Mouse (Mus musculus) neutrophil, adult 59 days (primary cell): ENCODE measurements around the gene AC129217.1. TPM values are rescaled to one million over a fixed set of nuclear protein-coding genes. Genes with fewer than 3 reads are reported as not detected.

Experiments used
- total RNA-seq, 2 experiments: library from RNA; stranded (reverse); gene quantifications; 1 replicate in 1 of 2; 2 replicates in 1 of 2; pipeline ENCODE4 v1.2.4; 2023

AC129217.1 gene
- total RNA-seq, 2 experiments from 2014 or later = 3.5 to 7.8 TPM

Other genes with a start within 250 kb of the AC129217.1 start
- gene Slc22a8, start 238.5 kb upstream of the AC129217.1 start, total RNA-seq = not detected
- gene Slc22a6, start 211.7 kb upstream of the AC129217.1 start, total RNA-seq = not detected
- under 1 TPM; 0.22 to 0.57 TPM for gene Chrm1, start 166.0 kb upstream of the AC129217.1 start, total RNA-seq
- gene Slc3a2, start 106.4 kb upstream of the AC129217.1 start, total RNA-seq = 100 to 1,000 TPM; 121 to 124 TPM
- 10 to 100 TPM; 20.6 to 29.3 TPM for gene Wdr74, start 93.9 kb upstream of the AC129217.1 start, total RNA-seq
- 1 to 10 TPM in 1 of 2 experiments, not detected in 1; 2.8 TPM for gene 1700092M07Rik, start 89.1 kb upstream of the AC129217.1 start, total RNA-seq
- 100 to 1,000 TPM; 125 to 152 TPM for gene Stx5a, start 88.4 kb upstream of the AC129217.1 start, total RNA-seq
- gene Nxf1, start 72.7 kb upstream of the AC129217.1 start, total RNA-seq = 100 to 1,000 TPM; 133 to 147 TPM
- gene Tmem223, start 58.8 kb upstream of the AC129217.1 start, total RNA-seq = 10 to 100 TPM; 20.5 to 24.1 TPM
- gene Tmem179b, start 55.3 kb upstream of the AC129217.1 start, total RNA-seq = 10 to 100 TPM; 75.5 to 83.0 TPM
- 10 to 100 TPM; 11.3 to 11.5 TPM for gene Taf6l, start 43.4 kb upstream of the AC129217.1 start, total RNA-seq
- 10 to 100 TPM; 45.1 to 45.9 TPM for gene Polr2g, start 31.2 kb upstream of the AC129217.1 start, total RNA-seq
- gene Zbtb3, start 27.2 kb upstream of the AC129217.1 start, total RNA-seq = under 1 TPM; 0.79 to 0.98 TPM
- gene Ttc9c, start 10.4 kb upstream of the AC129217.1 start, total RNA-seq = 10 to 100 TPM; 20.3 to 24.7 TPM
- gene Hnrnpul2, start 9.8 kb upstream of the AC129217.1 start, total RNA-seq = 10 to 100 TPM; 89.7 to 97.5 TPM
- gene Bscl2, start 7.7 kb downstream of the AC129217.1 start, total RNA-seq = 10 to 100 TPM; 55.1 to 64.1 TPM
- gene Gng3, start 9.4 kb downstream of the AC129217.1 start, total RNA-seq = not detected
- under 1 TPM; 0.20 to 0.36 TPM for gene Lrrn4cl, start 21.0 kb downstream of the AC129217.1 start, total RNA-seq
- 10 to 100 TPM; 92.5 to 99.0 TPM for gene Ubxn1, start 41.7 kb downstream of the AC129217.1 start, total RNA-seq
- gene Uqcc3, start 51.1 kb downstream of the AC129217.1 start, total RNA-seq = 10 to 100 TPM; 19.7 to 21.0 TPM
- 10 to 100 TPM in 1 of 2 experiments, 1 to 10 TPM in 1; 9.9 to 17.6 TPM for gene Lbhd1, start 54.0 kb downstream of the AC129217.1 start, total RNA-seq
- gene Gm49403, start 54.2 kb downstream of the AC129217.1 start, total RNA-seq = not detected
- 10 to 100 TPM; 20.5 to 27.8 TPM for gene 1810009A15Rik, start 59.1 kb downstream of the AC129217.1 start, total RNA-seq
- gene Gm49416, start 59.2 kb downstream of the AC129217.1 start, total RNA-seq = 1 to 10 TPM; 6.1 to 8.2 TPM
- 10 to 100 TPM; 13.2 to 14.3 TPM for gene Ints5, start 63.2 kb downstream of the AC129217.1 start, total RNA-seq
- 10 to 100 TPM; 79.7 to 91.5 TPM for gene Ganab, start 68.3 kb downstream of the AC129217.1 start, total RNA-seq
- gene B3gat3, start 90.6 kb downstream of the AC129217.1 start, total RNA-seq = 10 to 100 TPM; 39.9 to 45.3 TPM
- gene Rom1, start 99.6 kb downstream of the AC129217.1 start, total RNA-seq = 1 to 10 TPM; 1.3 to 2.3 TPM
- gene Eml3, start 99.8 kb downstream of the AC129217.1 start, total RNA-seq = 10 to 100 TPM; 48.3 to 52.7 TPM
- 100 to 1,000 TPM; 103 to 115 TPM for gene Mta2, start 112.1 kb downstream of the AC129217.1 start, total RNA-seq
- gene Tut1, start 124.1 kb downstream of the AC129217.1 start, total RNA-seq = 1 to 10 TPM; 6.4 to 9.1 TPM
- gene Eef1g, start 137.3 kb downstream of the AC129217.1 start, total RNA-seq = 100 to 1,000 TPM; 127 to 130 TPM
- gene Ahnak, start 159.5 kb downstream of the AC129217.1 start, total RNA-seq = 100 to 1,000 TPM; 348 to 529 TPM